Comparison of ENCODE assay signal across 14 mouse cellular contexts in the genomic region with DNA sequence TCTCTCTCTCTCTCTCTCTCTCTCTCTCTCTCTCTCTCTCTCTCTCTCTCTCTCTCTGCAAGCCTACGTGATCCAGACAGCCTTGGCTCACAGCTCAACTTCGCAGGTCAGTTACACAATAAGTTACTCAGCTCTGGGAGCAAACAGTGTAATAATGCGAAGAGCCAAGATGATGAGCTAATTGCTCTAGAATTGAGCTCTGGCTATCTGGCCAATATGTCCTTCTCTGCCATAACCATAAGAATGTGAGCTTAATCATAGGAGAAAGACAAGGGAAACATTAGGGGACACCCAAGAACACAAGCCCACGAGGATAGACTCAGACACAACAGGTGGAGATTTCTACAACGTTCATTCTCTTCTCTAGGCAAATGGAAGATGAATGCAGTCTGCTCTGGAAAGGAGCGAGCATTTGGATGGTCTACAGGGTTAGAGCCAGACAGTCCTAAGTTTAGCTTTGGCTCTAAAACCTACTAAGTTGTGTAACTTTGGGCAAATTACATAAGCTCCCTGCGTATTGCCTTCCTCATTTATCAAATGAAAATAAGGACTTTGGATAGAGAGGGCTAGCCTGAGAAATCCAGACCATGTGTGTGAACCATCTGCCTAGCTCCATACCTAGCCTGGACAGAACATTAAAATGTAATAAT.
DNase-seq lines count a peak whose midpoint lies in the region; ATAC-seq and TF ChIP-seq lines count a peak whose summit lies in the region.
"Had no signal": no experiment of that assay in that cellular context is flagged by ENCODE, and none has a peak within 500 bp of the region (broad histone marks: within the 10 kb centered on the region; RNA-seq: fewer than 3 reads in every experiment).

No protein-coding gene starts in this region.

- H3K4me1 ChIP-seq in heart, adult 2 months (ENCODE audit: control insufficient read depth, insufficient read depth, low read length): no peaks in the 10 kb centered on the region; the same call in 1 of the 2 replicates
- no peaks in the 10 kb centered on the region for H3K4me1 ChIP-seq in heart, embryonic 10.5 days
- H3K4me1 ChIP-seq in lung, postnatal 0 days (ENCODE audit: insufficient read depth, low read depth, low read length): no peaks in the 10 kb centered on the region
- H3K4me1 ChIP-seq in hindbrain, embryonic 14.5 days (replicated peaks; ENCODE audit: control insufficient read depth, insufficient read depth, low read length): no peaks in the 10 kb centered on the region
- H3K4me1 ChIP-seq in hindbrain, embryonic 12.5 days: no peaks in the 10 kb centered on the region
- H3K4me1 ChIP-seq: embryonic facial prominence, embryonic 10.5 days; midbrain, embryonic 12.5 days had no signal

- WGBS in heart, adult 2 months: 61% methylated on average over 7 of the region's 7 CpGs
- WGBS in heart, embryonic 10.5 days: 77% methylated on average over 7 of the region's 7 CpGs
- 63% methylated on average over 7 of the region's 7 CpGs for WGBS in lung, postnatal 0 days
- whole genome bisulfite sequencing in hindbrain, embryonic 14.5 days: 90% methylated on average over 7 of the region's 7 CpGs
- WGBS in hindbrain, embryonic 12.5 days: 89% methylated on average over 7 of the region's 7 CpGs

- no peak overlapping the region for H3K9ac ChIP-seq in heart, adult 2 months (ENCODE audit: low read depth, low read length)
- H3K9ac ChIP-seq in lung, postnatal 0 days (replicated peaks; ENCODE audit: low read depth): no peak overlapping the region
- H3K9ac ChIP-seq in hindbrain, embryonic 14.5 days: no peak overlapping the region
- no peak overlapping the region for H3K9ac ChIP-seq in hindbrain, embryonic 12.5 days
- H3K9ac ChIP-seq: liver, embryonic 14.5 days; midbrain, embryonic 12.5 days had no signal

- ATAC-seq in lung, postnatal 0 days: peak; percentile 90
- no peak for ATAC-seq in hindbrain, embryonic 14.5 days (ENCODE audit: low FRiP score)
- ATAC-seq in hindbrain, embryonic 12.5 days (ENCODE audit: low FRiP score): no peak

- DNase-seq in heart, adult 2 months: peak; percentile 22 to 63
- no peak for DNase-seq in heart, embryonic 10.5 days (ENCODE audit: low spot score)
- peak; percentile 32 for DNase-seq in adrenal gland, adult 8-10 months
- DNase-seq in gastrocnemius, postnatal 14 days: peak; percentile 20
- DNase-seq in lung, postnatal 0 days (ENCODE audit: low spot score): peak; percentile 63
- no peak for DNase-seq in testis, postnatal 10 days (ENCODE audit: low spot score)
- no peak for DNase-seq in hindbrain, embryonic 14.5 days (ENCODE audit: low spot score)
- DNase-seq: cerebellum, postnatal 10 days; kidney, postnatal 14 days; thymus, postnatal 4 days had no signal

- H3K4me3 ChIP-seq in heart, adult 2 months: no peak overlapping the region
- H3K4me3 ChIP-seq in heart, embryonic 10.5 days: no peak overlapping the region
- H3K4me3 ChIP-seq in lung, postnatal 0 days (ENCODE audit: low read depth, low read length): no peak overlapping the region
- H3K4me3 ChIP-seq in hindbrain, embryonic 14.5 days (replicated peaks; ENCODE audit: low read length): no peak overlapping the region
- no peak overlapping the region for H3K4me3 ChIP-seq in hindbrain, embryonic 12.5 days
- H3K4me3 ChIP-seq: embryonic facial prominence, embryonic 10.5 days; midbrain, embryonic 12.5 days had no signal

- no peak overlapping the region for H3K4me2 ChIP-seq in lung, postnatal 0 days (replicated peaks; ENCODE audit: low read depth, low read length)
- H3K4me2 ChIP-seq in hindbrain, embryonic 14.5 days (replicated peaks): no peak overlapping the region
- H3K4me2 ChIP-seq in hindbrain, embryonic 12.5 days (replicated peaks): no peak overlapping the region
- H3K4me2 ChIP-seq: midbrain, embryonic 12.5 days had no signal

- TF ChIP-seq POLR2A in heart, adult 2 months (IDR thresholded peaks at IDR 0.05; ENCODE audit: insufficient read depth, low read depth, low read length): no peak

- intact Hi-C loops in heart, adult 2 months (cut with DNase I): no loop called here
- intact Hi-C loops in gastrocnemius, postnatal 14 days (cut with DNase I; ENCODE audit: low total_unique reads): no loop called here

- no peak for TF ChIP-seq CTCF in heart, adult 2 months (IDR thresholded peaks at IDR 0.05)
- TF ChIP-seq CTCF in lung, postnatal 0 days (IDR thresholded peaks at IDR 0.05): no peak

- H3K9me3 ChIP-seq in heart, embryonic 10.5 days: no peaks in the 10 kb centered on the region
- no peaks in the 10 kb centered on the region for H3K9me3 ChIP-seq in lung, postnatal 0 days (ENCODE audit: low read length)
- H3K9me3 ChIP-seq in hindbrain, embryonic 14.5 days (ENCODE audit: control insufficient read depth, low read length): no peaks in the 10 kb centered on the region
- no peaks in the 10 kb centered on the region for H3K9me3 ChIP-seq in hindbrain, embryonic 12.5 days (replicated peaks)
- H3K9me3 ChIP-seq: embryonic facial prominence, embryonic 10.5 days; midbrain, embryonic 12.5 days had no signal

- H3K36me3 ChIP-seq in heart, adult 2 months (ENCODE audit: control insufficient read depth, insufficient read depth, low read length): no peaks in the 10 kb centered on the region
- no peaks in the 10 kb centered on the region for H3K36me3 ChIP-seq in heart, embryonic 10.5 days
- no peaks in the 10 kb centered on the region for H3K36me3 ChIP-seq in lung, postnatal 0 days (ENCODE audit: insufficient read depth, low read length)
- no peaks in the 10 kb centered on the region for H3K36me3 ChIP-seq in hindbrain, embryonic 14.5 days (replicated peaks; ENCODE audit: control insufficient read depth, insufficient read depth)
- no peaks in the 10 kb centered on the region for H3K36me3 ChIP-seq in hindbrain, embryonic 12.5 days
- H3K36me3 ChIP-seq: embryonic facial prominence, embryonic 10.5 days; midbrain, embryonic 12.5 days had no signal

- peak overlapping the region; percentile 41 for H3K27ac ChIP-seq in heart, adult 2 months
- H3K27ac ChIP-seq in heart, embryonic 10.5 days: no peak overlapping the region
- H3K27ac ChIP-seq in lung, postnatal 0 days (ENCODE audit: low read length): no peak overlapping the region
- H3K27ac ChIP-seq in hindbrain, embryonic 14.5 days: no peak overlapping the region
- H3K27ac ChIP-seq in hindbrain, embryonic 12.5 days: no peak overlapping the region
- H3K27ac ChIP-seq: embryonic facial prominence, embryonic 10.5 days; liver, embryonic 14.5 days; midbrain, embryonic 12.5 days had no signal

- TF ChIP-seq EP300 in heart, adult 2 months (IDR thresholded peaks at IDR 0.05; ENCODE audit: insufficient read depth, low read depth, low read length): no peak
- TF ChIP-seq EP300 in lung, postnatal 0 days (IDR thresholded peaks at IDR 0.05): no peak

- no peaks in the 10 kb centered on the region for H3K27me3 ChIP-seq in heart, adult 2 months (ENCODE audit: control insufficient read depth, insufficient read depth, low read length)
- no peaks in the 10 kb centered on the region for H3K27me3 ChIP-seq in heart, embryonic 10.5 days (ENCODE audit: insufficient read depth, poor library complexity, severe bottlenecking)
- no peaks in the 10 kb centered on the region for H3K27me3 ChIP-seq in lung, postnatal 0 days (replicated peaks; ENCODE audit: insufficient read depth, low read length)
- no peaks in the 10 kb centered on the region for H3K27me3 ChIP-seq in hindbrain, embryonic 14.5 days (ENCODE audit: control insufficient read depth, insufficient read depth, low read length)
- H3K27me3 ChIP-seq in hindbrain, embryonic 12.5 days: no peaks in the 10 kb centered on the region
- H3K27me3 ChIP-seq: midbrain, embryonic 12.5 days had no signal

- no peaks in the 10 kb centered on the region for H3K79me2 ChIP-seq in heart, adult 2 months (replicated peaks; ENCODE audit: control insufficient read depth, insufficient read depth, low read length)

Comparison
In these comparisons a context has a peak if more than half of its experiments do, and no peak if none do; other contexts are left out.
1. DNase-seq: peak in heart, adult 2 months (2 of 2), adrenal gland, adult 8-10 months (single experiment), gastrocnemius, postnatal 14 days (single experiment) and lung, postnatal 0 days (single experiment); none in heart, embryonic 10.5 days (single experiment), testis, postnatal 10 days (single experiment) and hindbrain, embryonic 14.5 days (single experiment).